Mouse (Mus musculus) MEL (cell line): Measurements from ENCODE around the gene Dnajb11. TPM values are rescaled to one million over a fixed set of nuclear protein-coding genes. Genes with fewer than 3 reads are reported as not detected.

Experiments used
- DNase-seq: peaks from one replicate; pipeline ENCODE4 v3.0.0; 2011; ENCODE audit warnings: low read depth, low spot score
- H3K27ac ChIP-seq: 2 replicates; pipeline ENCODE4 v1.5.1; 2012; ENCODE audit warnings: low read depth, mild to moderate bottlenecking, control low read depth, low read length, moderate library complexity; ENCODE audit not compliant: control insufficient read depth
- H3K27me3 ChIP-seq, 2 experiments: fragments of 150-350 bp in 1 of 2; sonication (generic) in 1 of 2; 2 replicates each; pipeline ENCODE4 v1.6.1; 2012; ENCODE audit warnings: low read length in 2 of 2, mild to moderate bottlenecking in 2 of 2, improper control_type of control experiment in 1 of 2, moderate library complexity in 1 of 2; ENCODE audit not compliant: insufficient read depth in 2 of 2, control insufficient read depth in 1 of 2
- H3K36me3 ChIP-seq, 2 experiments: 2 replicates each; pipeline ENCODE4 v1.6.1; 2012 to 2014; ENCODE audit warnings: low read length in 2 of 2, improper control_type of control experiment in 1 of 2, inconsistent platforms in 1 of 2, mild to moderate bottlenecking in 1 of 2; ENCODE audit not compliant: insufficient read depth in 2 of 2, control insufficient read depth in 1 of 2
- H3K4me1 ChIP-seq, 2 experiments: fragments of 150-350 bp in 1 of 2; sonication (generic) in 1 of 2; 2 replicates each; pipeline ENCODE4 v1.6.1; 2012; ENCODE audit warnings: low read length in 2 of 2, improper control_type of control experiment in 1 of 2, mild to moderate bottlenecking in 1 of 2; ENCODE audit not compliant: insufficient read depth in 2 of 2, control insufficient read depth in 1 of 2
- H3K4me3 ChIP-seq, 2 experiments: fragments of 150-350 bp in 1 of 2; sonication (generic) in 1 of 2; 2 replicates each; pipeline ENCODE4 v1.5.1; 2012; ENCODE audit warnings: low read depth in 2 of 2, low read length in 2 of 2, mild to moderate bottlenecking in 2 of 2, moderate library complexity in 2 of 2, control low read depth in 1 of 2, improper control_type of control experiment in 1 of 2; ENCODE audit not compliant: control insufficient read depth in 1 of 2, insufficient read depth in 1 of 2
- H3K79me2 ChIP-seq: 2 replicates; pipeline ENCODE4 v1.6.1; 2012; ENCODE audit warnings: mild to moderate bottlenecking, low read length, moderate library complexity; ENCODE audit not compliant: control insufficient read depth, poor library complexity, insufficient read depth
- H3K9ac ChIP-seq: 2 replicates; pipeline ENCODE4 v1.6.1; 2012; ENCODE audit warnings: low read depth, mild to moderate bottlenecking, control low read depth, low read length, moderate library complexity; ENCODE audit not compliant: control insufficient read depth, poor library complexity, severe bottlenecking
- H3K9me3 ChIP-seq: fragments of 150-350 bp; sonication (generic); replicated peaks from 2 replicates; pipeline ENCODE4 v1.6.1; 2012; ENCODE audit warnings: mild to moderate bottlenecking, low read length, improper control_type of control experiment, moderate library complexity; ENCODE audit not compliant: insufficient read depth
- BHLHE40 ChIP-seq: IDR thresholded peaks from 2 replicates; pipeline ENCODE4 v1.6.1; 2012; ENCODE audit warnings: low read depth, mild to moderate bottlenecking, inconsistent platforms, low read length, improper control_type of control experiment, borderline replicate concordance
- CHD1 ChIP-seq: IDR thresholded peaks from 2 replicates; pipeline ENCODE4 v1.6.1; 2012; ENCODE audit warnings: low read depth, mild to moderate bottlenecking, inconsistent platforms, low read length, improper control_type of control experiment
- CHD2 ChIP-seq: IDR thresholded peaks from 2 replicates; pipeline ENCODE4 v1.6.1; 2011; ENCODE audit warnings: low read length, improper control_type of control experiment
- CTCF ChIP-seq, 3 experiments: IDR thresholded peaks in 2 of 3; conservative IDR thresholded peaks in 1 of 3; 2 replicates each; pipeline ENCODE4 v1.5.1; 2011 to 2012; ENCODE audit warnings: low read length in 3 of 3, low read depth in 2 of 3, mild to moderate bottlenecking in 2 of 3, improper control_type of control experiment in 1 of 3, inconsistent platforms in 1 of 3, mixed read lengths in 1 of 3, moderate library complexity in 1 of 3; ENCODE audit not compliant: control insufficient read depth in 1 of 3, insufficient read depth in 1 of 3, poor library complexity in 1 of 3, severe bottlenecking in 1 of 3
- E2F4 ChIP-seq: IDR thresholded peaks from 2 replicates; pipeline ENCODE4 v1.6.1; 2011; ENCODE audit warnings: low read depth, low read length, improper control_type of control experiment, borderline replicate concordance
- ELF1 ChIP-seq: IDR thresholded peaks from 2 replicates; pipeline ENCODE4 v1.6.1; 2014; ENCODE audit warnings: low read depth, mild to moderate bottlenecking, inconsistent platforms, low read length, improper control_type of control experiment, moderate library complexity
- EP300 ChIP-seq, 2 experiments: IDR thresholded peaks; 2 replicates each; pipeline ENCODE4 v1.6.1; 2011; ENCODE audit warnings: improper control_type of control experiment in 2 of 2, low read length in 2 of 2, low read depth in 1 of 2, mild to moderate bottlenecking in 1 of 2
- ETS1 ChIP-seq: IDR thresholded peaks from 2 replicates; pipeline ENCODE4 v1.6.1; 2012; ENCODE audit warnings: low read depth, mild to moderate bottlenecking, inconsistent platforms, low read length, improper control_type of control experiment, moderate library complexity
- HCFC1 ChIP-seq: IDR thresholded peaks from 2 replicates; pipeline ENCODE4 v1.6.1; 2012; ENCODE audit warnings: low read depth, mild to moderate bottlenecking, inconsistent platforms, low read length, improper control_type of control experiment, moderate library complexity
- KAT2A ChIP-seq: conservative IDR thresholded peaks from 2 replicates; pipeline ENCODE4 v1.6.1; 2012; ENCODE audit warnings: low read depth, low read length, improper control_type of control experiment, inconsistent platforms
- MAFK ChIP-seq: IDR thresholded peaks from 2 replicates; pipeline ENCODE4 v1.6.1; 2011; ENCODE audit warnings: low read depth, mild to moderate bottlenecking, low read length, improper control_type of control experiment, borderline replicate concordance
- MAX ChIP-seq: IDR thresholded peaks from 2 replicates; pipeline ENCODE4 v1.6.1; 2011; ENCODE audit warnings: low read length, improper control_type of control experiment
- MAZ ChIP-seq: IDR thresholded peaks from 2 replicates; pipeline ENCODE4 v1.6.1; 2012; ENCODE audit warnings: low read depth, mild to moderate bottlenecking, inconsistent platforms, low read length, improper control_type of control experiment
- MXI1 ChIP-seq: IDR thresholded peaks from 2 replicates; pipeline ENCODE4 v1.6.1; 2011; ENCODE audit warnings: mild to moderate bottlenecking, low read depth, low read length, improper control_type of control experiment
- MYC ChIP-seq: IDR thresholded peaks from 2 replicates; pipeline ENCODE4 v1.6.1; 2011; ENCODE audit warnings: low read depth, mild to moderate bottlenecking, low read length, improper control_type of control experiment, moderate library complexity
- NELFE ChIP-seq: IDR thresholded peaks from 2 replicates; pipeline ENCODE4 v1.6.1; 2011; ENCODE audit warnings: low read depth, low read length, improper control_type of control experiment
- NRF1 ChIP-seq: IDR thresholded peaks from 2 replicates; pipeline ENCODE4 v1.6.1; 2014; ENCODE audit warnings: low read depth, mild to moderate bottlenecking, inconsistent platforms, low read length, improper control_type of control experiment, moderate library complexity; ENCODE audit not compliant: poor library complexity, insufficient read depth, severe bottlenecking
- POLR2A ChIP-seq, 2 experiments: IDR thresholded peaks; 2 replicates each; pipeline ENCODE4 v1.6.1; 2011 to 2012; ENCODE audit warnings: low read length in 2 of 2, mild to moderate bottlenecking in 2 of 2, control low read depth in 1 of 2, improper control_type of control experiment in 1 of 2, low read depth in 1 of 2, moderate library complexity in 1 of 2; ENCODE audit not compliant: control insufficient read depth in 1 of 2, insufficient read depth in 1 of 2, poor library complexity in 1 of 2
- POLR2AphosphoS2 ChIP-seq: IDR thresholded peaks from 2 replicates; pipeline ENCODE4 v1.6.1; 2011; ENCODE audit warnings: low read length, improper control_type of control experiment
- POLR2AphosphoS5 ChIP-seq: IDR thresholded peaks from 2 replicates; pipeline ENCODE4 v1.6.1; 2012; ENCODE audit warnings: low read depth, borderline replicate concordance, mild to moderate bottlenecking, inconsistent platforms, low read length, moderate library complexity, mixed read lengths
- RCOR1 ChIP-seq: IDR thresholded peaks from 2 replicates; pipeline ENCODE4 v1.6.1; 2012; ENCODE audit warnings: low read depth, mild to moderate bottlenecking, inconsistent platforms, low read length, improper control_type of control experiment
- SIN3A ChIP-seq: IDR thresholded peaks from 2 replicates; pipeline ENCODE4 v1.6.1; 2012; ENCODE audit warnings: low read length, improper control_type of control experiment, inconsistent platforms
- SMC3 ChIP-seq: IDR thresholded peaks from 2 replicates; pipeline ENCODE4 v1.6.1; 2011; ENCODE audit warnings: low read depth, low read length, improper control_type of control experiment
- UBTF ChIP-seq: IDR thresholded peaks from 2 replicates; pipeline ENCODE4 v1.6.1; 2012; ENCODE audit warnings: low read depth, mild to moderate bottlenecking, inconsistent platforms, low read length, improper control_type of control experiment, moderate library complexity, borderline replicate concordance; ENCODE audit not compliant: insufficient read depth
- USF1 ChIP-seq: IDR thresholded peaks from 2 replicates; pipeline ENCODE4 v1.6.1; 2014; ENCODE audit warnings: low read depth, mild to moderate bottlenecking, inconsistent platforms, low read length, improper control_type of control experiment, moderate library complexity
- USF2 ChIP-seq, 2 experiments: IDR thresholded peaks; 2 replicates each; pipeline ENCODE4 v1.6.1; 2011 to 2012; ENCODE audit warnings: improper control_type of control experiment in 2 of 2, low read length in 2 of 2, borderline replicate concordance in 1 of 2, inconsistent platforms in 1 of 2, low read depth in 1 of 2, mild to moderate bottlenecking in 1 of 2; ENCODE audit not compliant: insufficient read depth in 1 of 2
- ZC3H11A ChIP-seq: IDR thresholded peaks from 2 replicates; pipeline ENCODE4 v1.6.1; 2012; ENCODE audit warnings: low read depth, mild to moderate bottlenecking, inconsistent platforms, low read length, improper control_type of control experiment
- ZKSCAN1 ChIP-seq: IDR thresholded peaks from 2 replicates; pipeline ENCODE4 v1.6.1; 2012; ENCODE audit warnings: low read depth, mild to moderate bottlenecking, inconsistent platforms, low read length, improper control_type of control experiment, moderate library complexity
- ZMIZ1 ChIP-seq: IDR thresholded peaks from 2 replicates; pipeline ENCODE4 v1.6.1; 2012; ENCODE audit warnings: low read depth, mild to moderate bottlenecking, inconsistent platforms, low read length, improper control_type of control experiment, moderate library complexity
- ZNF384 ChIP-seq: IDR thresholded peaks from 2 replicates; pipeline ENCODE4 v1.6.1; 2012; ENCODE audit warnings: low read depth, mild to moderate bottlenecking, inconsistent platforms, low read length, improper control_type of control experiment
- polyA plus RNA-seq, 2 experiments: library from polyadenylated mRNA; stranded (reverse) in 1 of 2; unstranded in 1 of 2; fragments of >175 nt in 1 of 2; fragments of >200 nt in 1 of 2; gene quantifications; 2 replicates each; pipeline versions ENCODE4 v1.2.1 to v1.2.4; 2012; ENCODE audit warnings: low replicate concordance in 2 of 2, low read depth in 1 of 2; ENCODE audit not compliant: insufficient read length in 2 of 2, insufficient read depth in 1 of 2, missing spikeins in 1 of 2
- total RNA-seq: library from RNA; depleted of rRNA; stranded (reverse); fragments of 300-350 nt; gene quantifications from 2 replicates; pipeline ENCODE4 v1.2.3, GENCODE M21; 2012

Dnajb11 gene
- total and polyA plus RNA-seq, 3 experiments = 90.2 to 147 (median 139) TPM

- no peak overlapping the region for H3K9ac ChIP-seq
- no peaks in the 10 kb centered on the region for H3K9me3 ChIP-seq
- peaks cover 0 to 10% of the 10 kb centered on the region in 2 experiments; a peak in 3 of 4 replicates for H3K27me3 ChIP-seq
- H3K79me2 ChIP-seq = no peaks in the 10 kb centered on the region
- no peaks in the 10 kb centered on the region for H3K4me1 ChIP-seq
- TF ChIP-seq USF2 (IDR thresholded peaks at IDR 0.05; ENCODE audit: borderline replicate concordance in 1 of 2, insufficient read depth in 1 of 2, low read depth in 1 of 2, low read length in 2 of 2) = no peak
- TF ChIP-seq ZMIZ1 = no peak
- no peak for TF ChIP-seq E2F4
- no peak for TF ChIP-seq MXI1
- TF ChIP-seq ZC3H11A = no peak
- no peak for TF ChIP-seq EP300 (IDR thresholded peaks at IDR 0.05; ENCODE audit: low read depth in 1 of 2, low read length in 2 of 2)
- TF ChIP-seq UBTF = no peak
- no peak for TF ChIP-seq SIN3A
- TF ChIP-seq ELF1 = no peak
- TF ChIP-seq ETS1 = no peak
- no peak for TF ChIP-seq SMC3
- no peak for TF ChIP-seq CHD1
- no peak for TF ChIP-seq MAFK
- TF ChIP-seq ZNF384 = no peak
- no peak for TF ChIP-seq NRF1
- no peak for TF ChIP-seq POLR2AphosphoS2
- TF ChIP-seq MAX = no peak
- TF ChIP-seq MAZ = no peak
- no peak for TF ChIP-seq USF1
- TF ChIP-seq ZKSCAN1 = no peak
- no peaks in the 10 kb centered on the region for H3K36me3 ChIP-seq
- no peak overlapping the region for H3K27ac ChIP-seq
- no peak for DNase-seq
- no peak overlapping the region for H3K4me3 ChIP-seq
These were observed 51.6 kb downstream of the Dnajb11 start for GRCm38 (mm10) chr16:22909290-22909689.

- Histone ChIP-seq H3K4me1 (no peaks in the 10 kb centered on the region), H3K36me3 (no peaks in the 10 kb centered on the region), H3K27ac (no peak overlapping the region), H3K4me3 (no peak overlapping the region), H3K9me3 (no peaks in the 10 kb centered on the region), H3K27me3 (peaks cover 0 to 11% of the 10 kb centered on the region in 2 experiments; a peak in 3 of 4 replicates), H3K9ac (no peak overlapping the region), H3K79me2 (no peaks in the 10 kb centered on the region)
- TF ChIP-seq RCOR1 = no peak
- no peak for TF ChIP-seq POLR2AphosphoS5
- no peak for TF ChIP-seq CTCF (IDR thresholded peaks at IDR 0.05 in 2 of 3, conservative IDR thresholded peaks at IDR 0.05 in 1 of 3; ENCODE audit: control insufficient read depth in 1 of 3, insufficient read depth in 1 of 3, low read depth in 2 of 3, low read length in 3 of 3, poor library complexity in 1 of 3, severe bottlenecking in 1 of 3)
- TF ChIP-seq UBTF = no peak
- no peak for TF ChIP-seq BHLHE40
- TF ChIP-seq CHD2 = no peak
- TF ChIP-seq KAT2A = no peak
- TF ChIP-seq POLR2A (IDR thresholded peaks at IDR 0.05; ENCODE audit: control insufficient read depth in 1 of 2, insufficient read depth in 1 of 2, low read depth in 1 of 2, low read length in 2 of 2, poor library complexity in 1 of 2) = no peak
- no peak for TF ChIP-seq NELFE
- TF ChIP-seq MYC = no peak
- no peak for TF ChIP-seq NRF1
- no peak for TF ChIP-seq USF2 (IDR thresholded peaks at IDR 0.05; ENCODE audit: borderline replicate concordance in 1 of 2, insufficient read depth in 1 of 2, low read depth in 1 of 2, low read length in 2 of 2)
- no peak for TF ChIP-seq ZMIZ1
- no peak for TF ChIP-seq ETS1
- TF ChIP-seq USF1 = no peak
- TF ChIP-seq HCFC1 = no peak
- no peak for DNase-seq
These were observed 54.3 kb downstream of the Dnajb11 start for GRCm38 (mm10) chr16:22911986-22912385.
